Mouse (Mus musculus) brain, adult 2 months (tissue): ENCODE measurements around the gene Dmwd.

ENCODE experiments used
- DNase-seq: peaks from one replicate; pipeline ENCODE4 v3.0.0; 2011; ENCODE audit warnings: low read depth, low spot score

Dmwd gene

DNA sequence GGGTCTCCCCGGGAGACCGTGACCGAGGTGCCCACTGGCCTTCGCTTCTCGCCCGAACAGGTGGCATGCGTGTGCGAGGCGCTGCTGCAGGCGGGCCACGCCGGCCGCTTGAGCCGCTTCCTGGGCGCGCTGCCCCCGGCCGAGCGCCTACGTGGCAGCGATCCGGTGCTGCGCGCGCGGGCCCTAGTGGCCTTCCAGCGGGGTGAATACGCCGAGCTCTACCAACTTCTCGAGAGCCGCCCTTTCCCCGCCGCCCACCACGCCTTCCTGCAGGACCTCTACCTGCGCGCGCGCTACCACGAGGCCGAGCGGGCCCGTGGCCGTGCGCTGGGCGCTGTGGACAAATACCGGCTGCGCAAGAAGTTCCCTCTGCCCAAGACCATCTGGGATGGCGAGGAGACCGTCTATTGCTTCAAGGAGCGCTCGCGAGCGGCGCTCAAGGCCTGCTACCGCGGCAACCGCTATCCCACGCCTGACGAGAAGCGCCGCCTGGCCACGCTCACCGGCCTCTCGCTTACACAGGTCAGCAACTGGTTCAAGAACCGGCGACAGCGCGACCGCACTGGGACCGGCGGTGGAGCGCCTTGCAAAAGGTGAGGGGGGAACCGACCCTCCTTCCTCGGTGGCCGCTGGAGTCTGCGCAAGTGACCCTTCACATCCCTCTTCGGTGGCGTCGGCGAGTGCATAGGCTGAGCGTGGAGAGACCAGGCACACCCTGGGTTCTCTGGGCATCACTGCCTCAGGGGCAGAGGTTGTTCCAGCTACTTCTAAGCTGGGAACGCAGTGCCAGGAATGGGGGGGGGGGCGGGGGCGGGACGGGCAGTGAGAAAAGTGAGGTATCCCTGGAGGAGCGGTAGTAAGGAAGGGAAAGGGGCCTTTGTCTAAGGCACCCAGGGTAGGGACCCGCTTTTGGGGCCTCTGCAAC, 19.1 kb downstream of the Dmwd start:
- DNase-seq = peak; percentile 44

- no peak for DNase-seq
These were observed 19.7 kb downstream of the Dmwd start for GRCm38 (mm10) chr7:19095751-19096110.

- no peak for DNase-seq
These were observed 20.5 kb downstream of the Dmwd start for GRCm38 (mm10) chr7:19096421-19096976.

GRCm38 (mm10) chr7:19097217-19097616, 21.2 kb downstream of the Dmwd start:
- DNase-seq = no peak

- DNase-seq = no peak
These were observed 21.8 kb downstream of the Dmwd start for GRCm38 (mm10) chr7:19097863-19098262.

DNA sequence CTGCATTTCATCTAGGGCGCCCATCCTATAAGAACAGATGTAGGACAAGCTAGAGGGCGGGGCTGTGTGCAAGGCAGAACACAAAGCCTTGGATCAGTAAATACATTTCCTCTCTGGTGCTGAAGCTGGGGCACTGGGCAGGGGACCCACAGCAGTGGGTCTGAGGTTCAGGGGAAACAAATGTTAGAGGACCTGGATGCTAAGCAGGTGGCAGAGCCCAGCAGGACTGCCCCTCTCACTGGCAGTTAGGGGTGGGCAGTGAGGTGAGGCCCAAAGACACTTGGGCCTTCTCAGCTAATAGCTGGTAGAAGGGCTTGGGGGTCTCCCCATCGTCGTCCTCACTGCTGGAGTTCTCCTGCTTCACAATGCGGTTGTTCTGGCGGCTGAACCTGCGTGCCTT, 22.8 kb downstream of the Dmwd start:
- DNase-seq = no peak

GRCm38 (mm10) chr7:19100290-19100689, 24.3 kb downstream of the Dmwd start:
- DNase-seq = no peak

DNA sequence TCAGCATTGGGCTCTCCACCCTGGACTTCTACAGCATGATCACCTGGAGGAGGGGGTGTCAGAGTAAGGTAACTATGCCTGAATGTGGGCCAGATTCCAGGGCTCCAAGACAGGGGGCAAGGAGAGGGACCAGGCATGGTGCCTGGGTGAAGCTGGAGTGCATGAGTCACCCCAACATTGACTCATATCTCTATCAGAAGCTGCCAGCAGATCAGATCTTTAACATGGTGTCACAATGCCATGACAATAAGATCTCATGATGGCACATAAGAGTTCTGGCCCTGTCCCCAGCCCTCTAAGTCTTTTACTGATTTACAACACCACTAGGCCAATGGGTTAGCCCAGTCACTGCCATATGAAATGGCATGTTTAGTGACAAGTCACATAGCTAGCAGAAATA, 27.7 kb downstream of the Dmwd start:
- DNase-seq = no peak

DNA sequence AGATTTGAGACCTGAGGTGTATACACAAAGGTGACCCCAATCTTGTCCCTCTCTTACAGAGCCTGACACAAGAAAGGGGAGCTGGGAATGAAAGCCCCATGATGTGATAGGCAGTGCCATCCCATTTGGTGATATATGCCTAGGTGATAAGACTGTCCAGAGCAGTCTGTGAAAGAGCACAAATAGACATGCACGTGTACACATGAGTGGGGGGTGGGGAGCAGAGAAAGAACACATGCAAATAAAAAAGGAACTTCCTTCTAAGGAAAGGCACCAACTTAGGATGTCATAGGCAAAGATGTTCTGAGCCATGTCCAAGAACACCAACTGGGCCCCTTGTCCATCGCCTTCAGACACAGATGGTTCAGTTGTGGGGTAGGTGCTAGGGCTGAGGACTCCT, 28.5 kb downstream of the Dmwd start:
- no peak for DNase-seq

DNA sequence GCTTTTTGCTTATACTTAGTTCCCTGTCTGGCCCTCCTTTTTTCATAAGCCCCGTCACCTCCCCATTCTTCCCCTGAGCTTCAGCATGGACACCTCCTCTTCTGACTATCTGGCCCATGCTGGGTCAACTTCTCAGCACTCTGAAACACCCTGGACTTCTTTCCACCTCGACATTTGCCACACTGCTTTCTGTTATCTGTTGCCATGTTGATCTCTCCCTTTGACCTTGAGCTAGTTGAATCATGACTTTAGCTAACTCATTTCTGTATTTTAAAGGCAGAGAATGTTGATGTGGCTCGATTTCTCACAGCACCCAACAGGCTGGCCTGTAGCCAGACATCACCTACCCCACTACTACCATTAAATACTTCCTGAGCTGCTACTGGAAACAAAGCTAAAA, 31.4 kb downstream of the Dmwd start:
- DNase-seq = no peak

GRCm38 (mm10) chr7:19109565-19109964, 33.5 kb downstream of the Dmwd start:
- no peak for DNase-seq

- peak; percentile 72 for DNase-seq
These were observed 42.2 kb downstream of the Dmwd start, which contains the start of gene Gm4969 for GRCm38 (mm10) chr7:19118028-19118771. Gene Gm4969, minus strand, starts transcription at chr7:19118368.

GRCm38 (mm10) chr7:19119083-19119482, 43.1 kb downstream of the Dmwd start:
- DNase-seq = no peak

GRCm38 (mm10) chr7:19119631-19120429, 43.8 kb downstream of the Dmwd start, which contains the start of gene Fbxo46:
Gene Fbxo46, plus strand, starts transcription at chr7:19119859.
- peak; percentile 99 for DNase-seq

DNA sequence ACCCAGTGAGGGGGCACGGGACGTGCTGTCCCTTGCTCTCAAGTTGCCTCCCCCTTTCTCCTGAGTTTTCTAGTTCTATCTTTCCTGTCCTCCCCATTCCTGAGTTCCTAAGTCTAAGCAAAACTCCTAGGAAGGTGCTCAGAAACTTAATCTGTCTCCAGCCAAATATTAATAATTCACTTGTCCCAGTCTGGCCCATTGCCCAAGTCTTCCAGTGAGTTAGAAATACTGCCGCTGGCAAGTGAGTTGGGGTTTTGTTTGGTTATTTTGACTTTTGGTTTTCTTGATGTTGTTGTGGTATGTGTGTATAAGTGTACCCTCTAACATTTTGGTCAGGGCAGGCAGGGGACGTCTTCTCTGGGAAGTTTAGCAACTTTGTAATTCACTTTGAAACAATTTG, 45.7 kb downstream of the Dmwd start:
- no peak for DNase-seq

DNA sequence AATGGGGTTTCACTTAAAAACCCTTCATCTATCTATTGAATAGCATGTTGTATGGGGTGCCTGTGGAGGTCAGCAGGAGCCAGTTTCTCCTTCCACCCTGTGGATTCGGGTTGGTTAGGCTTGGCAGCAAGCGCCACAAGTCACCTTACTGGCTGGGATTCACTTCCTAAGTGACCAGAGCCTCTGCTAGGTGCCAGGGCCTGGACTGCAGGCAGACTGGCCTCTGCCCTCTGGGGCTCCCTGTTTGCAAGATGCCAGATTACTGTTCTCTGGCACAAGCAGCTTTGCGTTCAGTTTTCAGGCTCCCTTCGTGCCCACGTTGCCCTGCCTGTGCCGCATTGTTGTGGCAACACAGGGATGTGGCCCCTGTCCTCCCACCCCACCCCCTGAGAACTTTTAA, 48.7 kb downstream of the Dmwd start:
- no peak for DNase-seq

DNA sequence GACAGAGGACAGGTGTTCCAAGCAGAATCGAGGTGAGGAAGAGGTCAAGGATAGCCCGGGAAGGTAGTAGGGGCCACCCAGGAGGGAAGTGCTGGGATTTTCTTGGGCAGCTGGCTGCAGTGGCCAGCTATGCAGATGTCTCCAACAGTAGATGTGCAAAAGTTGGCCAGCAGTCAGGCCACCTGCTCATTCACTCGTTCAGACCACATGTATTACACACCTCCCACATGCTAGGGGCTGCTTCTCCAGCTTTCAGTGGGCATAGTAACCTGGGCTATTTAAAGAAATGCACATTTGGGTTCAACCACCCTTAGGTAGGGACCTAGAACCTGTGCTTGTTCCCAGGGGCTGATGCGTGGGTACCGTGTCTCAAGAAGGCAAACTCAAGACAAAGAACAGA, 51.7 kb downstream of the Dmwd start:
- DNase-seq = peak; percentile 24

GRCm38 (mm10) chr7:19129396-19129795, 53.4 kb downstream of the Dmwd start:
- no peak for DNase-seq

DNA sequence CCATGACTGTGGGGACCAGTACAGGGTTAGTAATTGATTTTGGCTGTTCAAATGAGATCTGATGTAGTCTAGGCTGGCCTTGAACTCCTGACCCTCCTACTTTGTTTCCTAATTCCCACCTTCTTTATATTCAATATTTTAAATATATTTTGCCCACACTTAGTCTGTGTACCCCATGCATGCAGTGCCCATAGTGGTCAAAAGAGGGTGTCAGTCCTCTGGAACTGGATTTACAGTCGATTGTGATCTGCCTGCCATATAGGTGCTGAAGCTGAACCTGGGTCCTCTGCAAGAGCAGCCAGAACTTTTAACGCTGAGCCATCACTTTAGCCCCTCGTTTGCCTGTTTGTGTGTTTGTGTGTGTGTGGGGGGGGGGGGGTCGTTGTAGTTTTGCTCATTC, 54.6 kb downstream of the Dmwd start:
- peak; percentile 16 for DNase-seq

GRCm38 (mm10) chr7:19131324-19131848, 55.4 kb downstream of the Dmwd start:
- peak; percentile 99 for DNase-seq
